9 mouse cellular contexts compared by ENCODE assay signal in genomic region chrX:146962914-146963547, GRCm38 (mm10). TPM values are rescaled to one million over a fixed set of nuclear protein-coding genes. Genes with fewer than 3 reads are reported as not detected.
DNase-seq lines count a peak whose midpoint lies in the region; ATAC-seq and TF ChIP-seq lines count a peak whose summit lies in the region.
"Had no signal": no experiment of that assay in that cellular context is flagged by ENCODE, and none has a peak within 500 bp of the region (broad histone marks: within the 10 kb centered on the region; RNA-seq: fewer than 3 reads in every experiment).

No protein-coding gene starts in this region.

- no peak for DNase-seq in kidney, postnatal 0 days (ENCODE audit: low spot score)
- DNase-seq in kidney, adult 11 months, result no peak
- peak; percentile 18 for DNase-seq in embryo, embryonic 10.5 days (ENCODE audit: low spot score)
- no peak for DNase-seq in B cell, adult 2 months
- DNase-seq in c-Kit-positive CD71-positive TER-119-positive erythroid progenitor cells, embryonic 14.5 days (ENCODE audit: low spot score), result no peak
- DNase-seq in heart, adult 11 months, result no peak

- H3K36me3 ChIP-seq in kidney, postnatal 0 days (ENCODE audit: insufficient read depth, low read length), result no peaks in the 10 kb centered on the region
- H3K36me3 ChIP-seq in hindbrain, embryonic 12.5 days, result no peaks in the 10 kb centered on the region
- no peaks in the 10 kb centered on the region for H3K36me3 ChIP-seq in midbrain, embryonic 12.5 days

- no peak overlapping the region for H3K9ac ChIP-seq in kidney, postnatal 0 days (ENCODE audit: low read depth, low read length)
- peak overlapping the region; percentile 23 for H3K9ac ChIP-seq in hindbrain, embryonic 12.5 days
- peak overlapping the region; percentile 24; the same call in 1 of the 2 replicates for H3K9ac ChIP-seq in midbrain, embryonic 12.5 days (replicated peaks)

- no peak for TF ChIP-seq CTCF in kidney, postnatal 0 days (IDR thresholded peaks at IDR 0.05; ENCODE audit: low read depth)

- no peak overlapping the region for H3K4me3 ChIP-seq in kidney, postnatal 0 days (replicated peaks; ENCODE audit: low read depth, low read length)
- peak overlapping the region; percentile 38 for H3K4me3 ChIP-seq in hindbrain, embryonic 12.5 days
- H3K4me3 ChIP-seq in midbrain, embryonic 12.5 days, result peak overlapping the region; percentile 44

- no peaks in the 10 kb centered on the region for H3K4me1 ChIP-seq in kidney, postnatal 0 days (replicated peaks; ENCODE audit: insufficient read depth, low read length)
- no peaks in the 10 kb centered on the region for H3K4me1 ChIP-seq in hindbrain, embryonic 12.5 days
- no peaks in the 10 kb centered on the region for H3K4me1 ChIP-seq in midbrain, embryonic 12.5 days

- H3K27me3 ChIP-seq in kidney, postnatal 0 days (ENCODE audit: insufficient read depth, low read length), result 0 out of 2 replicates have a peak, but pooled peaks cover 2% of the 10 kb centered on the region
- H3K27me3 ChIP-seq in hindbrain, embryonic 12.5 days, result peaks cover 29% of the 10 kb centered on the region
- H3K27me3 ChIP-seq in midbrain, embryonic 12.5 days, result peaks cover 29% of the 10 kb centered on the region

- H3K4me2 ChIP-seq in kidney, postnatal 0 days (ENCODE audit: low read length), result peak overlapping the region; percentile 37
- H3K4me2 ChIP-seq in hindbrain, embryonic 12.5 days (replicated peaks), result peak overlapping the region; percentile 68
- H3K4me2 ChIP-seq in midbrain, embryonic 12.5 days (replicated peaks), result peak overlapping the region; percentile 68

- no peak for ATAC-seq in kidney, postnatal 0 days (replicated peaks; ENCODE audit: low FRiP score, low read depth)
- ATAC-seq in hindbrain, embryonic 12.5 days (ENCODE audit: low FRiP score), result peak; percentile 63
- ATAC-seq in midbrain, embryonic 12.5 days (ENCODE audit: low FRiP score, low read depth), result peak; percentile 61

- no peaks in the 10 kb centered on the region for H3K9me3 ChIP-seq in kidney, postnatal 0 days (replicated peaks; ENCODE audit: low read length)
- no peaks in the 10 kb centered on the region for H3K9me3 ChIP-seq in hindbrain, embryonic 12.5 days (replicated peaks)
- no peaks in the 10 kb centered on the region for H3K9me3 ChIP-seq in midbrain, embryonic 12.5 days

- H3K27ac ChIP-seq in kidney, postnatal 0 days, result no peak overlapping the region
- no peak overlapping the region for H3K27ac ChIP-seq in hindbrain, embryonic 12.5 days
- no peak overlapping the region for H3K27ac ChIP-seq in midbrain, embryonic 12.5 days (replicated peaks)

- WGBS in kidney, postnatal 0 days, result 32% methylated on average over 37 of the region's 37 CpGs
- WGBS in hindbrain, embryonic 12.5 days, result 29% methylated on average over 37 of the region's 37 CpGs
- WGBS in midbrain, embryonic 12.5 days, result 20% methylated on average over 37 of the region's 37 CpGs

RNA-seq across cellular contexts. Expression of gene Htr2c, which starts 0.7 kb away (rescaled TPM):
- 0.03 and 0.05 TPM in 2 replicates for polyA plus RNA-seq in kidney, postnatal 0 days (2015; fragmentation: Nextera tagmentation; extraction: Ambion mirVana)
- polyA plus RNA-seq in hindbrain, embryonic 12.5 days (2016; fragmentation: Nextera tagmentation; extraction: Ambion mirVana), result 6.9 and 10.1 TPM in 2 replicates
- polyA plus RNA-seq in midbrain, embryonic 12.5 days (2016; fragmentation: Nextera tagmentation; extraction: Ambion mirVana), result 0.45 and 1.1 TPM in 2 replicates
- polyA plus RNA-seq: liver, adult 2 months had no signal
